Mouse (Mus musculus): ENCODE data around the gene Fgfr1op2. TPM values are rescaled to one million over a fixed set of nuclear protein-coding genes. Genes with fewer than 3 reads are reported as not detected.
A peak's percentile ranks its signal among the peaks of the same experiment; 100 is the strongest.

The Fgfr1op2 gene
- polyA plus RNA-seq (2015; fragmentation: Nextera tagmentation; extraction: Ambion mirVana), result 37.9 and 39.6 TPM in 2 replicates

GRCm38 (mm10) chr6:146576903-146577302 is at the start of gene Fgfr1op2:
Gene Fgfr1op2 (plus strand): TSS chr6:146577203.
- Histone ChIP-seq H3K36me3 (ENCODE audit: control insufficient read depth, insufficient read depth, low read length) (no peaks in the 10 kb centered on the region), H3K4me3 (ENCODE audit: low read depth, low read length) (peak within 1 kb of the TSS; percentile 84), H3K27me3 (ENCODE audit: control insufficient read depth, insufficient read depth, low read depth, low read length) (no peaks in the 10 kb centered on the region), H3K9me3 (replicated peaks; ENCODE audit: control insufficient read depth, low read length, poor library complexity, severe bottlenecking) (no peaks in the 10 kb centered on the region), H3K9ac (ENCODE audit: low read depth, low read length) (peak within 1 kb of the TSS; percentile 92), H3K27ac (ENCODE audit: low read length) (peak within 1 kb of the TSS; percentile 97), H3K4me2 (ENCODE audit: low read length) (peak within 1 kb of the TSS; percentile 91), H3K4me1 (ENCODE audit: control insufficient read depth, insufficient read depth, low read length) (peaks cover 38% of the 10 kb centered on the region)
- no peak for ATAC-seq
- 1% methylated on average over 13 of the region's 13 CpGs for WGBS

- Histone ChIP-seq H3K9ac (ENCODE audit: low read depth, low read length) (no peak overlapping the region), H3K4me3 (ENCODE audit: low read depth, low read length) (no peak overlapping the region), H3K27ac (ENCODE audit: low read length) (no peak overlapping the region), H3K9me3 (replicated peaks; ENCODE audit: control insufficient read depth, low read length, poor library complexity, severe bottlenecking) (peaks cover 2% of the 10 kb centered on the region; the same call in 1 of the 2 replicates), H3K4me1 (ENCODE audit: control insufficient read depth, insufficient read depth, low read length) (no peaks in the 10 kb centered on the region), H3K27me3 (ENCODE audit: control insufficient read depth, insufficient read depth, low read depth, low read length) (no peaks in the 10 kb centered on the region), H3K4me2 (ENCODE audit: low read length) (no peak overlapping the region), H3K36me3 (ENCODE audit: control insufficient read depth, insufficient read depth, low read length) (no peaks in the 10 kb centered on the region)
- WGBS, result 81% methylated on average over 2 of the region's 2 CpGs
- no peak for ATAC-seq
These were observed 49.5 kb upstream of the Fgfr1op2 start for GRCm38 (mm10) chr6:146527537-146527936.

- Histone ChIP-seq H3K4me2 (ENCODE audit: low read length) (no peak overlapping the region), H3K36me3 (ENCODE audit: control insufficient read depth, insufficient read depth, low read length) (no peaks in the 10 kb centered on the region), H3K9ac (ENCODE audit: low read depth, low read length) (no peak overlapping the region), H3K27me3 (ENCODE audit: control insufficient read depth, insufficient read depth, low read depth, low read length) (no peaks in the 10 kb centered on the region), H3K4me1 (ENCODE audit: control insufficient read depth, insufficient read depth, low read length) (no peaks in the 10 kb centered on the region), H3K4me3 (ENCODE audit: low read depth, low read length) (no peak overlapping the region), H3K9me3 (replicated peaks; ENCODE audit: control insufficient read depth, low read length, poor library complexity, severe bottlenecking) (no peaks in the 10 kb centered on the region; the same call in 1 of the 2 replicates), H3K27ac (ENCODE audit: low read length) (no peak overlapping the region)
- ATAC-seq, result no peak
- 88% methylated on average over 7 of the region's 7 CpGs for WGBS
These were observed 46.6 kb upstream of the Fgfr1op2 start for GRCm38 (mm10) chr6:146530363-146530762.

GRCm38 (mm10) chr6:146530769-146531168 is 46.2 kb upstream of the Fgfr1op2 start:
- no peak for ATAC-seq
- no peaks in the 10 kb centered on the region for H3K36me3 ChIP-seq (ENCODE audit: control insufficient read depth, insufficient read depth, low read length)
- H3K4me2 ChIP-seq (ENCODE audit: low read length), result no peak overlapping the region
- no peaks in the 10 kb centered on the region for H3K27me3 ChIP-seq (ENCODE audit: control insufficient read depth, insufficient read depth, low read depth, low read length)
- no peak overlapping the region for H3K9ac ChIP-seq (ENCODE audit: low read depth, low read length)
- H3K27ac ChIP-seq (ENCODE audit: low read length), result no peak overlapping the region
- 87% methylated on average over 5 of the region's 5 CpGs for WGBS
- H3K4me3 ChIP-seq (ENCODE audit: low read depth, low read length), result no peak overlapping the region
- no peaks in the 10 kb centered on the region for H3K9me3 ChIP-seq (replicated peaks; ENCODE audit: control insufficient read depth, low read length, poor library complexity, severe bottlenecking)
- H3K4me1 ChIP-seq (ENCODE audit: control insufficient read depth, insufficient read depth, low read length), result no peaks in the 10 kb centered on the region

- 95% methylated on average over 4 of the region's 4 CpGs for WGBS
These were observed 43.9 kb upstream of the Fgfr1op2 start for GRCm38 (mm10) chr6:146533146-146533545.

GRCm38 (mm10) chr6:146535501-146535900 is 41.5 kb upstream of the Fgfr1op2 start:
- Histone ChIP-seq H3K4me1 (ENCODE audit: control insufficient read depth, insufficient read depth, low read length) (no peaks in the 10 kb centered on the region), H3K27me3 (ENCODE audit: control insufficient read depth, insufficient read depth, low read depth, low read length) (no peaks in the 10 kb centered on the region), H3K9me3 (replicated peaks; ENCODE audit: control insufficient read depth, low read length, poor library complexity, severe bottlenecking) (no peaks in the 10 kb centered on the region), H3K9ac (ENCODE audit: low read depth, low read length) (no peak overlapping the region), H3K36me3 (ENCODE audit: control insufficient read depth, insufficient read depth, low read length) (no peaks in the 10 kb centered on the region), H3K27ac (ENCODE audit: low read length) (no peak overlapping the region), H3K4me2 (ENCODE audit: low read length) (no peak overlapping the region), H3K4me3 (ENCODE audit: low read depth, low read length) (no peak overlapping the region)
- WGBS, result 95% methylated on average over 5 of the region's 5 CpGs
- no peak for ATAC-seq

More at GRCm38 (mm10) chr6:146533146-146533545, 43.9 kb upstream of the Fgfr1op2 start:
- Histone ChIP-seq H3K9me3 (replicated peaks; ENCODE audit: control insufficient read depth, low read length, poor library complexity, severe bottlenecking) (no peaks in the 10 kb centered on the region), H3K36me3 (ENCODE audit: control insufficient read depth, insufficient read depth, low read length) (no peaks in the 10 kb centered on the region), H3K4me3 (ENCODE audit: low read depth, low read length) (no peak overlapping the region), H3K27ac (ENCODE audit: low read length) (no peak overlapping the region), H3K27me3 (ENCODE audit: control insufficient read depth, insufficient read depth, low read depth, low read length) (no peaks in the 10 kb centered on the region), H3K4me2 (ENCODE audit: low read length) (no peak overlapping the region), H3K4me1 (ENCODE audit: control insufficient read depth, insufficient read depth, low read length) (no peaks in the 10 kb centered on the region), H3K9ac (ENCODE audit: low read depth, low read length) (no peak overlapping the region)
- ATAC-seq, result no peak

- 93% methylated on average over 4 of the region's 4 CpGs for WGBS
- no peak overlapping the region for H3K4me2 ChIP-seq (ENCODE audit: low read length)
- H3K36me3 ChIP-seq (ENCODE audit: control insufficient read depth, insufficient read depth, low read length), result no peaks in the 10 kb centered on the region
- ATAC-seq, result no peak
- H3K4me3 ChIP-seq (ENCODE audit: low read depth, low read length), result no peak overlapping the region
- H3K27ac ChIP-seq (ENCODE audit: low read length), result no peak overlapping the region
- no peak overlapping the region for H3K9ac ChIP-seq (ENCODE audit: low read depth, low read length)
- H3K4me1 ChIP-seq (ENCODE audit: control insufficient read depth, insufficient read depth, low read length), result no peaks in the 10 kb centered on the region
- no peaks in the 10 kb centered on the region for H3K9me3 ChIP-seq (replicated peaks; ENCODE audit: control insufficient read depth, low read length, poor library complexity, severe bottlenecking)
- no peaks in the 10 kb centered on the region for H3K27me3 ChIP-seq (ENCODE audit: control insufficient read depth, insufficient read depth, low read depth, low read length)
These were observed 39.9 kb upstream of the Fgfr1op2 start for GRCm38 (mm10) chr6:146537111-146537510.

GRCm38 (mm10) chr6:146538071-146538470 is 38.9 kb upstream of the Fgfr1op2 start:
- no peak overlapping the region for H3K4me2 ChIP-seq (ENCODE audit: low read length)
- ATAC-seq, result no peak
- no peaks in the 10 kb centered on the region for H3K4me1 ChIP-seq (ENCODE audit: control insufficient read depth, insufficient read depth, low read length)
- 91% methylated on average over 2 of the region's 2 CpGs for WGBS
- H3K27me3 ChIP-seq (ENCODE audit: control insufficient read depth, insufficient read depth, low read depth, low read length), result no peaks in the 10 kb centered on the region
- H3K36me3 ChIP-seq (ENCODE audit: control insufficient read depth, insufficient read depth, low read length), result no peaks in the 10 kb centered on the region
- H3K9me3 ChIP-seq (replicated peaks; ENCODE audit: control insufficient read depth, low read length, poor library complexity, severe bottlenecking), result no peaks in the 10 kb centered on the region
- H3K9ac ChIP-seq (ENCODE audit: low read depth, low read length), result no peak overlapping the region
- H3K4me3 ChIP-seq (ENCODE audit: low read depth, low read length), result no peak overlapping the region
- H3K27ac ChIP-seq (ENCODE audit: low read length), result no peak overlapping the region

- WGBS, result 59% methylated on average over 4 of the region's 4 CpGs
- Histone ChIP-seq H3K4me3 (ENCODE audit: low read depth, low read length) (no peak overlapping the region), H3K4me2 (ENCODE audit: low read length) (no peak overlapping the region), H3K9ac (ENCODE audit: low read depth, low read length) (no peak overlapping the region), H3K36me3 (ENCODE audit: control insufficient read depth, insufficient read depth, low read length) (no peaks in the 10 kb centered on the region), H3K27me3 (ENCODE audit: control insufficient read depth, insufficient read depth, low read depth, low read length) (no peaks in the 10 kb centered on the region), H3K27ac (ENCODE audit: low read length) (no peak overlapping the region), H3K4me1 (ENCODE audit: control insufficient read depth, insufficient read depth, low read length) (no peaks in the 10 kb centered on the region), H3K9me3 (replicated peaks; ENCODE audit: control insufficient read depth, low read length, poor library complexity, severe bottlenecking) (no peaks in the 10 kb centered on the region)
- ATAC-seq, result no peak
These were observed 38.3 kb upstream of the Fgfr1op2 start for GRCm38 (mm10) chr6:146538661-146539060.

Data from midbrain, embryonic 16.5 days (tissue).